Mouse (Mus musculus) midbrain, embryonic 12.5 days (tissue): ENCODE measurements around the gene Stoml2. TPM values are rescaled to one million over a fixed set of nuclear protein-coding genes. Genes with fewer than 3 reads are reported as not detected.

Source experiments
- ATAC-seq: fragments of 200-750 bp; cut with Nextera tagmentation; 2 replicates; pipeline ENCODE4 v1.8.0; 2017; ENCODE audit warnings: low read depth, moderate TSS enrichment, moderate library complexity; ENCODE audit not compliant: low FRiP score
- H3K27ac ChIP-seq: fragments of 300-500 bp; sonication (generic); replicated peaks from 2 replicates; pipeline ENCODE4 v1.5.1; 2016; ENCODE audit warnings: mild to moderate bottlenecking
- H3K27me3 ChIP-seq: fragments of 300-500 bp; sonication (generic); 2 replicates; pipeline ENCODE4 v1.6.1; 2016; ENCODE audit warnings: mild to moderate bottlenecking
- H3K36me3 ChIP-seq: fragments of 300-500 bp; sonication (generic); 2 replicates; pipeline ENCODE4 v1.6.1; 2016
- H3K4me1 ChIP-seq: fragments of 300-500 bp; sonication (generic); 2 replicates; pipeline ENCODE4 v1.6.1; 2016
- H3K4me2 ChIP-seq: fragments of 300-500 bp; sonication (generic); replicated peaks from 2 replicates; pipeline ENCODE4 v1.6.1; 2016; ENCODE audit warnings: mild to moderate bottlenecking, moderate library complexity
- H3K4me3 ChIP-seq: fragments of 300-500 bp; sonication (generic); 2 replicates; pipeline ENCODE4 v1.5.1; 2016; ENCODE audit warnings: mild to moderate bottlenecking
- H3K9ac ChIP-seq: fragments of 300-500 bp; sonication (generic); replicated peaks from 2 replicates; pipeline ENCODE4 v1.6.1; 2016; ENCODE audit warnings: mild to moderate bottlenecking, moderate library complexity
- H3K9me3 ChIP-seq: fragments of 300-500 bp; sonication (generic); 2 replicates; pipeline ENCODE4 v1.6.1; 2016; ENCODE audit warnings: mild to moderate bottlenecking
- WGBS: fragments of 180-500 bp; shearing (Covaris S2); methylation state at CpG from one replicate; pipeline ENCODE4 v1.1.7; 2016; 5-methylcytosine and 5-hydroxymethylcytosine counted together
- polyA plus RNA-seq: library from polyadenylated mRNA; unstranded; fragments of >200 nt; fragmentation: Nextera tagmentation; extraction: Ambion mirVana; gene quantifications from 2 replicates; pipeline ENCODE4 v1.2.1, GENCODE M21; 2016

Stoml2 gene
- polyA plus RNA-seq, 1 experiment from 2014 or later, result 281 TPM

DNA sequence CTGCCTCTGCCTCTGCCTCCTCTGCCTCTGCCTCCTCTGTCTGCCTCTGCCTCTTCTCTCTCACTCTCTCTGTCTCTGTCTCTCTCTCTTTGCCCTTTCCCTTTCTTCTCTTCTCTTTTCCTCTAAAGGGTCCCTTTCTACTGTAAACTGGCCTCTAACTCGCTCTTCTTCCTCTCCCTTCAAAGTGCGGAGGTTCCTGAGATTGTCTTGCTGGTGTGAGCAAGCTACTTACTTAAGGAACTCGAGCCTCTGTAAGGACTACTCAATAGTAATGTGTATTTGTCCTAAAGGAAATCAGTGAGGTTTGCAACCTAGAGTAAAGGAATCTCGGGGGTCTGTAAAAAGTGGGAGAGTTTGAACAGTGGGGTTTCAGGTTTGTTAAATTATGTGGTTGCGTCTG lies 15.1 kb upstream of the Stoml2 start:
- H3K4me2 ChIP-seq, result peak overlapping the region; percentile 63
- H3K4me3 ChIP-seq, result peak overlapping the region; percentile 52; the same call in 1 of the 2 replicates
- H3K27me3 ChIP-seq, result no peaks in the 10 kb centered on the region
- WGBS, result 60% methylated on average over 5 of the region's 5 CpGs
- H3K36me3 ChIP-seq, result no peaks in the 10 kb centered on the region
- peak overlapping the region; percentile 20; the same call in 1 of the 2 replicates for H3K27ac ChIP-seq
- H3K9me3 ChIP-seq, result no peaks in the 10 kb centered on the region
- H3K9ac ChIP-seq, result no peak overlapping the region
- ATAC-seq, result no peak
- H3K4me1 ChIP-seq, result peaks cover 30% of the 10 kb centered on the region

DNA sequence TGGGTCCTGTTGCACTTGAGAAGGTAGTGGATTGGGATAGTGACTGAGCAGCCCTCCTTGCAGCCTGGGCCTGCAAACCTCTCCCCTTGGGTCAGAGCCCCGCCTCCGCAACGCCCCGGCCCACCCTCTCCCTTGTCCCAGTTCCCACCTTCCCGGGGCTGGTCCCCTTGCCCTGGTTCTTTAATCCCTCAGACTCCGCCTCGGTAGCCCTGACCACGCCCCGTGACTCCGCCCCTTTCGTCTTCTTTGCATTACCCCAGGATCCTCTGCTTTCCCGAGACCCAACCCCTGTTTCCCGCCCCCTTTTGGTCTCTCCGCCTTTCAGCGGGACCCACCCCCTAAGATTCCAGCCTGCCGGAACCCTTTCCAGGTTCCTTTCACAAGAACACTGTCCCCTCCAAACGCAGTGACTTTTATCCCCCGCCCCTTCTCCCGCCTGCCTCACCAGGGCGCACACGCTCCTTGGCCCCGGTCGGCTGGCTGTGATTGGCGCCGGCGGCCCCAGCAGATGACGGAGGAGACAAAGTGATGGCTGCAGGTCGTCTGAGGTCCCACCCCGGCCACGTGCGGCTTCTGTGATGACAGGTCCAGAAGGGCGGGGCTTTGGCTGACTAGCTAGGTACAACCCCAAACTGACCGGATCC lies 14.3 kb upstream of the Stoml2 start, which contains the start of gene Fam214b:
Fam214b (minus strand) TSS at position 562 of the 644 bp plus-strand sequence.
- peak within 1 kb of the TSS; percentile 99 for H3K27ac ChIP-seq
- H3K36me3 ChIP-seq, result no peaks in the 10 kb centered on the region
- H3K27me3 ChIP-seq, result no peaks in the 10 kb centered on the region
- H3K4me2 ChIP-seq, result peak within 1 kb of the TSS; percentile 63
- 0% methylated on average over 33 of the region's 33 CpGs for WGBS
- no peaks in the 10 kb centered on the region for H3K9me3 ChIP-seq
- ATAC-seq, result peak; percentile 82
- H3K9ac ChIP-seq, result peak within 1 kb of the TSS; percentile 68
- H3K4me1 ChIP-seq, result peaks cover 36% of the 10 kb centered on the region
- peak within 1 kb of the TSS; percentile 52 for H3K4me3 ChIP-seq

DNA sequence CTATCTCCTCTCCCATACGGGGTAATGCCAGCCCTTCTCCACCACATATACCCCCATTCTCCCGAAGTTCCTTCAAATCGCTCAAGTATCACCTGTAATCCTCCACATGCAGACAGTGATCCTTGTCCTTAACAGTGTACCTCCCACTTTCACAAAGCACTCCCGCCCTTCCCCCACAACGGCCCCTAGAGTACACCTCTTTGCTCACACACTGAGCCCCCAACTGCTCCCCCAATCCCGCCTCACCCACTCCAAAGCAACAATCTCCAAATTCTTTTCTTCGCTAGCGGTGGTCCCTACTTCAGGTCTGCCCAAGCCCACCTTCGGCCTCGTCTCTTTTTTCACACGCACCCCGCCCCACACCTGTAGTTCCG lies 13.8 kb upstream of the Stoml2 start:
- H3K9me3 ChIP-seq, result no peaks in the 10 kb centered on the region
- 4% methylated on average over 13 of the region's 13 CpGs for WGBS
- peak overlapping the region; percentile 68 for H3K9ac ChIP-seq
- peak overlapping the region; percentile 99 for H3K27ac ChIP-seq
- no peaks in the 10 kb centered on the region for H3K36me3 ChIP-seq
- peak overlapping the region; percentile 63 for H3K4me2 ChIP-seq
- ATAC-seq, result no peak; the same call in 1 of the 2 replicates
- H3K27me3 ChIP-seq, result no peaks in the 10 kb centered on the region
- H3K4me3 ChIP-seq, result peak overlapping the region; percentile 52
- peaks cover 40% of the 10 kb centered on the region for H3K4me1 ChIP-seq

DNA sequence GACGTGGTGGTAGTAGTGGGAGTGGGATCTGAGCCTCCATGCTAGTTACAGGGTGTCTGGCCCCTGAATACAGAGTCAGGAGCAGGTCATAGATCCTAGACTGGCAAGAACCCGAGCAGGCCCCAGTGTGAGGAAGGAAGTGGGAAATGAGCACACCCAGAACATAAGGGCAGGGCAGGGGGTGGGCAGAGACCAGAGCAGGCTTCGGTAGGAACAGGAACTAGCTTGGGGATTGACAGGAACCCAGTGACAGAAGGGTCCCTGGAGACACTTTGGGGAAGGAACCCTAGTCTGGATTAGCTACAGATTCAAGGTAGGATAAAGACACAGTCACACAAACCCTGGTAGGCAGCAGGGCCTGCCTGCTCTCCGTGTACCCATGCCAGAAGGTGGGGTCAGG lies 13.2 kb upstream of the Stoml2 start:
- Histone ChIP-seq H3K27me3 (no peaks in the 10 kb centered on the region), H3K9ac (peak overlapping the region; percentile 68), H3K4me2 (peak overlapping the region; percentile 63), H3K27ac (peak overlapping the region; percentile 99), H3K4me3 (peak overlapping the region; percentile 52), H3K36me3 (no peaks in the 10 kb centered on the region), H3K9me3 (no peaks in the 10 kb centered on the region), H3K4me1 (peaks cover 40% of the 10 kb centered on the region)
- 8% methylated on average over 4 of the region's 4 CpGs for WGBS
- no peak for ATAC-seq

DNA sequence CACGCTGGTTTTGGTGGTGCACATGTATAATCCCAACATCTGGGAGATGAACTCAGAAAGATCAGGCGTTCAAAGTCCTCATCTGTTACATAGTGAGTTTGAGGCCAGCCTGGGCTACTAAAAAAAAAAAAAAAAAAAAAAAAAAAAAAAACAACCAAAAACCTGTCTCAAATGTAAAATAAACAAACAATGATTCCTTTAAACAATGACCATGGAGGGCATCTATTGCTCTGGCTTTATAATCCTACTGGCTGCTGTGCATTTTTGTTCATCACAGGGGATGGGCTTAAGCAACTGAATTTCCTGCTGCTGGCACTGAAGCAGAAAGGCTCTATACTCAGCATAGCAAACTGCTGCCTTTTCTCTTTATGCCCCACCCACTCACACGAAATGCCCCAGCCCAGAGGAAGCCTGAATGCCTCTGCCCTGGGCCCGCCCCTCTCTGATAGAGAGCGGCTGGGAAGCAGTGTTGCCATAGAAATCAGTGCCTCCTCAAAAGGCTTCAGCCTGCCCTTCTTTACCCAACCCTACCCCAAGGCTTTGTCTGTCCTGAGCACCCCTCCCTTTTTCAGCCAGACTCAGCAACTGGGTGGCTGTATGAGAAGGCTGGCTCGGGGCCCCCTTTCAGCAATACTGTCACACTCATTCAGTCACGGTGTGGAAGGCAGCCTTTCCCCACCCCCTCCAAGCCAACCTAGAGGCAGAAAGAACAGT lies 12.3 kb upstream of the Stoml2 start:
- 7% methylated on average over 7 of the region's 7 CpGs for WGBS

DNA sequence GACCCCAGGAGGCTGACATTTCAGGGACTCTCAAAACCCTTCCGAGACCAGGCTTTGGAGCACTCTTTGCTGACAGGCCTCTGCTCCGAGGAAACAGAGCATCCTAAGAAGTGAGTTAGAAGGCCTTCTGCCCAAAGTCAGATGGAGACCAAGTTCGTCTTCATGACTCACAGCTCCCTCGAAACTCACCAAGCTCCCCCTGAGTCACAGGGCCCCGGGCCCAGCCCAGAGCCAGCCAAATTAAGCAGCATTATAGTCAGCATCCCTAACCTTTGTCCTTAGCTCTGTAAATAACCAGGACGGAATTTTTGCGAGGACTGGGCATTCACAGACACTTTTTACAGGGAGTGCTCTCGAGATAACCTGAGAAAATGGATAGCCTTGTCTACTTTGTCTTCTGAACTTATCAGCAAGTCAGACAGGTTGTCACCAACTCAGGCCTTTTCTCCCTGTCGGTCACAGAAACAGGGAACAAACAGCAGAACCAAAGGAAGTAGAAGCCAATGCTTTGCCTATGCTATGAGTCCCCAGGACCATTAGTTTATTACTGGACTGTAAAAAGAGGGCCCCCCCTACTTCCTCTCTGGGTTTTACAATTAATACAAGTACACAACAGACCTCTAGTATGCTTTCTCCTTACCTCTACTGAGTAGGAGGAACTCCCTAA lies 9.5 kb upstream of the Stoml2 start:
- peak overlapping the region; percentile 79 for H3K27ac ChIP-seq
- ATAC-seq, result no peak
- H3K27me3 ChIP-seq, result no peaks in the 10 kb centered on the region
- WGBS, result 63% methylated on average over 9 of the region's 9 CpGs
- peak overlapping the region; percentile 35; the same call in 1 of the 2 replicates for H3K9ac ChIP-seq
- H3K9me3 ChIP-seq, result no peaks in the 10 kb centered on the region
- H3K4me3 ChIP-seq, result peak overlapping the region; percentile 81; the same call in 1 of the 2 replicates
- H3K4me2 ChIP-seq, result peak overlapping the region; percentile 38
- H3K4me1 ChIP-seq, result peaks cover 48% of the 10 kb centered on the region
- H3K36me3 ChIP-seq, result peaks cover 12% of the 10 kb centered on the region

More for the DNA sequence above, 12.3 kb upstream of the Stoml2 start:
- peak overlapping the region; percentile 63 for H3K4me2 ChIP-seq
- ATAC-seq, result peak; percentile 78
- H3K9ac ChIP-seq, result peak overlapping the region; percentile 68
- H3K4me1 ChIP-seq, result peaks cover 48% of the 10 kb centered on the region
- H3K36me3 ChIP-seq, result no peaks in the 10 kb centered on the region
- no peaks in the 10 kb centered on the region for H3K27me3 ChIP-seq
- no peaks in the 10 kb centered on the region for H3K9me3 ChIP-seq
- peak overlapping the region; percentile 99 for H3K27ac ChIP-seq
- H3K4me3 ChIP-seq, result peak overlapping the region; percentile 52

DNA sequence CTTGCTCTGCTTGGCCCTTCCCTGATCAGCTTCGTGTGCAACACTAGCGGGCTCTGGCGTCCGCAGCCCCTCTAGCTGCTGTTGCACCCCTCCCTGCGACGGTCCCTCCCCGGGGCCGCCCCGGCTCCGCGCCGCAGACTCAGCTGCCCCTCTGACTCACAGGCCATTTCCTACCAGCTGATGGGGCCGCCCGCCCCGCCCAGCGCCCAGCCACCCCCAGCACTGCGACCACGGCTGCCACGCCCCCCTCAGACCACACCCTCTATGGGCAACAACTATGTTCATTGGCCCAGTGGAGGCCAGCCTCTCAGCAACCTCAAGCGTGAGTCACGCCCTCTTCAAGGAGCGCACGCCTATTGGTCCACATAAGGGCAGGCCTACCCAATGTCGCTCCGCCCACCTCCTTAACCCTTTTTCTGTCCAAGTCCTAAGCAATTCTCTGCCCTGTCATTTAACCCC lies 8.6 kb upstream of the Stoml2 start:
- H3K9me3 ChIP-seq, result no peaks in the 10 kb centered on the region

DNA sequence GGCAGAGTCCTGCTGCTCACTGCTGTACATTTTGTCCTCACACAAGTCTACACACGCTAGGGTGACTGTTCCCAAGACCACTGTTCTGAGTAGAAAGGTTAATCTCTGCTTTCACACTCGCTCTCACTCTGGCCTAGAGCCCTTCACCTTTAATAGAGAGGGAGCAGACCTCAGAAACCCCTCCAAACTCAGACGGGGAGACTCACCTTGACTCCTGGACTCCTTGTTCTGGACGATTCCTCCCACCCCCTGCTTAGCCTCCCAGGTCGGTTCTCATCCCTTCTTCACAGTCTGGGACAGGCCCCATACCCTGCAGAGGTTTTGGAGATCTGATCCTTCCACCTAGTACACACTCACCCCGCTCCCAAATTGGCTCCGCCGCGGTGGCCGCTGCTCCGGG lies 8.1 kb upstream of the Stoml2 start:
- no peak for ATAC-seq
- Histone ChIP-seq H3K27me3 (no peaks in the 10 kb centered on the region), H3K4me1 (peaks cover 43% of the 10 kb centered on the region)

More for the DNA sequence above, 8.6 kb upstream of the Stoml2 start:
- WGBS, result 0% methylated on average over 21 of the region's 25 CpGs
- ATAC-seq, result peak; percentile 91
- Histone ChIP-seq H3K4me3 (peak overlapping the region; percentile 81), H3K4me1 (peaks cover 48% of the 10 kb centered on the region), H3K36me3 (peaks cover 21% of the 10 kb centered on the region), H3K27ac (peak overlapping the region; percentile 86), H3K27me3 (no peaks in the 10 kb centered on the region), H3K4me2 (peak overlapping the region; percentile 86), H3K9ac (peak overlapping the region; percentile 89)

DNA sequence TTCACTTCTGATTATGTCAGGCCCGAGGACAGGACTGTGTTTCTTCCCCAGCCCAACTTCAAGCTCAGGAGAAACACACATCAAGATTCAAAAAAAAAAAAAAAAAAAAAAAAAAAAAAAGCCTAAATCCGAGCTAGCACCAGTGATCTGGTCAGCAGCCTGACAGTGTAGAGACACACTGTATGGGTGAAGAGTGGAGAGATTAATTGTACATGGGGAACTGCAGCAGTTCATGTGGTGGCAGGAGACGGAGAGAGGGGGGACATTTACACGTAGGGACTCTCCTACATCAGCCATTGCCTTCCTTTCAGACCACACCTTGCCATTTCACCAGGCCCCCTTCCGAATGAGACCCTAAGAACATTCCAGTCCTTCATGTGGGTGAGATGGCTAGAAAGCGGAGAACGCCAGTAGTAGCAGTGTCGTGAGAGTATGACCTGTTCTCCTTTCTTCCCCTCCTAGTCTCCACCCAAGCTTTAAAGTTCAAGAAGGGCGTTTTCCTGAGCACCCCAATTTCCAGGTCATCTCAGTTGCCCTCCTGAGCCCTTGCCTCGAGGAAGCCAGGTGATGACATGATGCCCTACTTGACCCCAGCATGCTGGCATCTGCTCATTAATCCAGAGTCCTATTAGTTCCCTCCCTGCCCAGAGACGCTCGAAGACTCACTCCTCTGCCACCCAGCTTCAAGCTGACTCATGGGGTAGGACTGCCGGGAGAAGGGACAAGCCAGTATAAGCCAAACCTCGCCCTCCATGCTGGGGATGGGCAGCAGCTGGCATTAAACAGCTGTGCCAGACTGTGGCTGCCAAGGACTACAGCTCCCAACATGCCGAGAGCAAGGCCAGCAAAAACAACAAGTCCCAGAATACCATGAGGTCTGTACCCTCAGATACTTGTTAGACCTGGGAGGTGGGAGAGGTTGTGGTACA lies 7.3 kb upstream of the Stoml2 start:
- Histone ChIP-seq H3K4me2 (peak overlapping the region; percentile 86), H3K27me3 (no peaks in the 10 kb centered on the region), H3K27ac (peak overlapping the region; percentile 86; the same call in 1 of the 2 replicates), H3K36me3 (peaks cover 33% of the 10 kb centered on the region), H3K9me3 (no peaks in the 10 kb centered on the region), H3K4me1 (peaks cover 38% of the 10 kb centered on the region), H3K4me3 (peak overlapping the region; percentile 81), H3K9ac (peak overlapping the region; percentile 89)
- 67% methylated on average over 15 of the region's 15 CpGs for WGBS
- ATAC-seq, result no peak

More for the DNA sequence above, 8.1 kb upstream of the Stoml2 start:
- H3K4me2 ChIP-seq, result peak overlapping the region; percentile 86
- 1% methylated on average over 11 of the region's 11 CpGs for WGBS
- no peaks in the 10 kb centered on the region for H3K9me3 ChIP-seq
- peaks cover 25% of the 10 kb centered on the region for H3K36me3 ChIP-seq
- H3K27ac ChIP-seq, result peak overlapping the region; percentile 86
- peak overlapping the region; percentile 81 for H3K4me3 ChIP-seq
- peak overlapping the region; percentile 89 for H3K9ac ChIP-seq

DNA sequence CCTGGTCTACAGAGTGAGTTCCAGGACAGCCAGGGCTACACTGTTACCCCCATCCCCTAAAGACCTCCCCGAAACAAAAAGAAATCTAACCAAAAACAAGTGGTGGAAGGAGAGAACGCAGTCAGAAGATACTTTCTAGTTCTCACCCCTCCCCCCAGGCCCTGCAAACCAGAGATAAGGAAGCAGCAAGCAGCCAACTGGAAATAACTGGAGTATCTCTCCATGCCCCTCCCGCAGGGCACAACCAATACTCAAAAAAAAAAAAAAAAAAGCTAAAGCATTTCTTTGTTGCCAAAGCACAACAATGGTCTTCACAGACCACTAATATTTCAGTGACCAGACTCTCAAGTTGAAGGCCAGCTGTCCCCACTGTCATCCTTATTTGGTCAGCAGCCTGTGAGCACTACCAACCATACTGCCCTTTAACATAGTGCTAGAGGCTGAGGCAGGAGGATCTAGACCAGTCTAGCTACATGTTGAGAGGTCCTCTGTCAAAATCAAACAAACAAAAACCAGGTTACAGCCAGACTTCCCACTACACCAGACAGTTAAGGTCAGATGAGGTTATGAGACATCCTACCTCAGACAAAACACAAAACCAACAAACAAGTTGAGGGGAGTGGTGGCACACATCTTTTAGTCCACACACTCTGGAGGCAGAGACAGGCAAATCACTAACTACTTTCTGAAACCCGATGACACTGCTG lies 6.5 kb upstream of the Stoml2 start:
- H3K9me3 ChIP-seq, result no peaks in the 10 kb centered on the region
- peaks cover 41% of the 10 kb centered on the region for H3K36me3 ChIP-seq
- H3K27ac ChIP-seq, result peak overlapping the region; percentile 58; the same call in 1 of the 2 replicates
- H3K27me3 ChIP-seq, result no peaks in the 10 kb centered on the region
- H3K4me1 ChIP-seq, result peaks cover 33% of the 10 kb centered on the region
- 71% methylated on average over 4 of the region's 4 CpGs for WGBS
- H3K4me2 ChIP-seq, result peak overlapping the region; percentile 86
- 0 out of 2 replicates have a peak overlapping the region, but pooled peaks have one; percentile 9 for H3K4me3 ChIP-seq
- no peak for ATAC-seq
- 0 out of 2 replicates have a peak overlapping the region, but pooled peaks have one; percentile 24 for H3K9ac ChIP-seq
